Mouse (Mus musculus) left cerebral cortex, adult 2 months (tissue): ENCODE measurements around the gene Fto. TPM values are rescaled to one million over a fixed set of nuclear protein-coding genes. Genes with fewer than 3 reads are reported as not detected.

Experiments used
- DNase-seq, 2 experiments: peaks; one replicate each; pipeline ENCODE4 v3.0.0; 2021 to 2022; ENCODE audit warnings: low spot score in 2 of 2, mixed read lengths in 1 of 2; ENCODE audit errors: extremely low spot score in 1 of 2
- H3K27ac ChIP-seq: fragments of 200-600 bp; 2 replicates; pipeline ENCODE4 v1.8.1; 2022
- H3K4me3 ChIP-seq: fragments of 200-600 bp; 2 replicates; pipeline ENCODE4 v1.8.1; 2022
- CTCF ChIP-seq: fragments of 200-600 bp; IDR thresholded peaks from 2 replicates; pipeline ENCODE4 v1.8.1; 2022; ENCODE audit warnings: antibody characterized with exemption, mild to moderate bottlenecking, moderate library complexity
- intact Hi-C: fragments of 180-260 bp; cut with DNase I; formaldehyde crosslinking; loops from one replicate; pipeline ENCODE4 v1.15.1; 2025
- total RNA-seq, 2 experiments: library from RNA; stranded (reverse); gene quantifications; 2 replicates each; pipeline ENCODE4 v1.2.3; 2021

The Fto gene
- total RNA-seq, 2 experiments from 2014 or later, result 152 to 155 TPM

DNA sequence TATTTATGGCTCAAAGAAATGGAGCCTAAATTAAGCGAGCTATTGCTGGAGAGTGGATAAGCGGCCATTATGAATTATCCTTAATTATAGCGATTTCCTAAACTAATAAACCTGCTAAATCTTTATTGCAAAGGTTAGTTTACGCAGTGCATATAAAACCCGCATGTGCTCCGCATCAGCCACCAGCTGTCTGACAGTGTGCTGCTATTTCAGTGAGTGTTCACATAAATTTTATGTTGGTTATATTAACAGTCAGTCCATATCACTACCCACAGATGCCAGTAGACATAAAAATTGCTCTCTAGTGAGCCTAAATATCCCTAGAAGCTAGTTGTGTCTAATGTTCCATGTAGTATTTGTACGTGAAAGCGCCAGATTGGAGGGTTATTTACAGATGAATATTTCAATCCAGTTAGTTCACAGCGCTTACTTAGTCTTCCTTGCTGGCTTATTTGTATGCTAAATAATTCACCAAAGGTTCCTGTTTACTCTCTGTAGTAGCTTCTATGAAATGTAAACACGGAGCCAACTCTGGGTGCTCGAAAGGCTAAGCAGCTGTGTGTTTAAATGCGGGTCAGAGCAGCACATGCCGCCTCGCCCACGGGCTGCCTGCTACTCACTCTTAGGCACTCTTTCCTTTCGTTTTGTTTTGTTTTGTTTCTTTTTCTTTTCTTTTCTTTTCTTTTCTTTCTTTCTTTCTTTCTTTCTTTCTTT is 317.2 kb downstream of the Fto start:
- no peak for DNase-seq
- intact Hi-C loops, result no loop called here
- Histone ChIP-seq H3K4me3 (no peak overlapping the region; the same call in 1 of the 2 replicates), H3K27ac (no peak overlapping the region)
- no peak for TF ChIP-seq CTCF

DNA sequence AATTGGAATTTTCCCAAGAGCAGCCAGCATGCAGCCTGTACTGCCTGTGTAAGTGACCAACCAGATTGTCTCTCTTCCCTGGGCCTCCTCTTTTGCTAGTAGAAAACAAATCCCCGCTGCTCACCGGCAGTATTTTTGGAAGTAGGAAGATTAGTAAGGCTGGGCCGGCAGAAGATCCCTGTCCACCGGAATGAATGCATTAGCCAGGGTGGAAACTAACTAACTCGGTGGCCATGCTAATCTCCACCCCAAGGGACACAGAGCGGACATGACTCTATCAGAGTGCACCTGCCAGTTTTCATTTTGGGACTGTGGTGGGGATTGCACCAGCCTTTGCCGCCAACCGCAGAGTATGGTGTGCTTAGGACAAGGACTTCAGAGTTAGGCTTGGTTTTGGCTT is 319.1 kb downstream of the Fto start:
- intact Hi-C loops, result no loop called here
- DNase-seq, result no peak
- no peak for TF ChIP-seq CTCF
- Histone ChIP-seq H3K4me3 (no peak overlapping the region), H3K27ac (no peak overlapping the region)

DNA sequence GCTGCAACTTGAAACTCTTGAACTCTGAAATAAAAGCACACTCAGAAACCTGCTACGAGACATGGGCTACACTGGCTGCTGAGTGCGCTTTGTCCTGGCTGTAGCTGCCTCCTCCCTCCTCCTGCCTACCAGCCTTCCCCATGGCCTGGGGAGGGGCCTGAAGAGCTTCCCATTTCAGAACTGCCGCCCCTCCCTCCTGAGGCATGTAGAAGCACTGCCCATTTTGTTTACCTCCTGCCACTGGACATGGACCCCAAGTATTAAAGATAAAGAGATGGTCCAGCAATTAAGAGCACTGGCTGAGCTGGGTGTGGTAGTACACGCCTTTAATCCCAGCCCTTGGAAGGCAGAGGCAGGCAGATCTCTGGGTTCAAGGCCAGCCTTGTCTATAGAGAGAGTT is 322.1 kb downstream of the Fto start:
- no peak for TF ChIP-seq CTCF
- no peak for DNase-seq
- no peak overlapping the region for H3K4me3 ChIP-seq
- intact Hi-C loops, result no loop called here
- H3K27ac ChIP-seq, result no peak overlapping the region

DNA sequence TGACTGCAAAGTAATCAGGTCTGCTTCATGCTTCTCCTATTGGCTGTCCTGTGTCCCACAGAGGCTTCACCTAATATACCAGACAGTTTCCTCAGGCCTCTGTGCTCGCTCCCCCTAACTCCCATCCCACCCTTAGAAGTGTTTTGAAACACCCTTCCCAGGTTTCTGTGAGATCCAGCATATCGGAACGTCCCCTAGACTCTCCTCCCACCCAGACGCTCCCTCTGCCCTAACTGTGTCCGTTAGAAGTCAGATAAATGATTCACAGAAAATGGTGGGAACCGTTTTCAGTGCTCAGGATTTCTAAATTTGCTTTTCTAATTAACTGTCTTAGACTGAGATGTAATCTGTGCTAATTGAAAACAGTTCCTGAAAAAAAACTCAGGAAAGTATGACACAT is 323.6 kb downstream of the Fto start:
- H3K27ac ChIP-seq, result no peak overlapping the region
- no peak overlapping the region for H3K4me3 ChIP-seq
- intact Hi-C loops, result no loop called here
- no peak for TF ChIP-seq CTCF
- no peak for DNase-seq

DNA sequence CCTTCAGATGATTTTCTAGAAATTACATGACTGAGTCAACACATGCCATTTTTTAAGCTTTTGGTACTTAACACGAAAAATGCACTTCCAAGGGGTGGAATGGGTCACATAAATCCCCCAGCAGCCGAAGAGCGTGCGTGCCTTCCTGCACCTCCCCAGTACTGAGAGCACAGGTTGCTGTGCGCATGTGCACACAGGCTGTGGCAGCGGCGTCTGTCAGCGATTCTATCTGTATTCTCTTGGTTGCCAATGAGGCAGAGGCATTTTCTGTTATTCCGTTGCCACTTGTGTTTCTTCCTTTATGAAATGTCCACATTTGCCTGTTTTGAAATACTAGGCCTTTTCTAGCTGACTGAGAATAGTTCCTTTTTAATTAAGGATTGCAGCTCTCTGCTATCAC is 324.4 kb downstream of the Fto start:
- Histone ChIP-seq H3K4me3 (peak overlapping the region; percentile 26), H3K27ac (no peak overlapping the region)
- no peak for DNase-seq
- intact Hi-C loops, result no loop called here
- TF ChIP-seq CTCF, result no peak

DNA sequence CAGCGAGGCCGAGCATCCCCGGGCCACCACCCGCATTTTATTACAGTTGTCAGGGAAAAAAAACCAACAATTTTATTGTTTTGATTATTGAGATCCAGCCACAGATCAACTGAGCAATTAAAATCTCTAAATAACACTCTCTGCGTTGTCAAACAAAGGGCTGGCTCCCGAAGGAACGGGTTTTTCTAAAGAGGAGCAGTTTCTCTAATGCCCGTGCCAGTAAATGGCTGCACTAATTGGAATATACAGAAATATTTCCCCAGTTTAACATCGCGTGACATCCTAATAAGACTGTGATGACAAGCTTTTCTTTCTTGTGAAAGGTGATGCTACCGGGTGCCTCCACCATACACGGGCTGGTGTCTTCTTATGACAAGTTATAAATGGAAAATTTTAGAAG is 324.9 kb downstream of the Fto start:
- no peak overlapping the region for H3K4me3 ChIP-seq
- intact Hi-C loops, result no loop called here
- no peak for TF ChIP-seq CTCF
- no peak overlapping the region for H3K27ac ChIP-seq
- DNase-seq, result no peak

DNA sequence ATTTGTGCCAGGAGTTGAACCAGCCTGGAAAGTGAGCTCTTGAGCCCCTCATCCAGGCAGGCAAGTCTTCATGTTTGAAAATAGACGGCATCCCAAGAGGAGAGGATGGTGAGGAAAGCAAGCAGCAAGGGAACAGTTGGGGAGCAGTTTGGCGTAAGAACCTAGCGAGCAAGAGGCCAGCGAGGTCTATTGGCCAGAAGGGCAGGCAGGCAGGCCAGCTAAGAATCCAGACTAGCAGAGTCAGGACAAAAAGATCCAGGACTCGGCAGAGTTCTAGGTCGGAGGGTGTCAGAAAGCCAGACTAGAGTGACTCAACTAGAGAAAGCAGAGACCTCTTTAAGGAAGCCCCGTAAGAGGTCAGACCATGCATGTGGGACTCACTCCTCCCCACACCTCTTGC is 327.1 kb downstream of the Fto start:
- Histone ChIP-seq H3K4me3 (no peak overlapping the region), H3K27ac (no peak overlapping the region)
- no peak for DNase-seq
- intact Hi-C loops, result no loop called here
- no peak for TF ChIP-seq CTCF

DNA sequence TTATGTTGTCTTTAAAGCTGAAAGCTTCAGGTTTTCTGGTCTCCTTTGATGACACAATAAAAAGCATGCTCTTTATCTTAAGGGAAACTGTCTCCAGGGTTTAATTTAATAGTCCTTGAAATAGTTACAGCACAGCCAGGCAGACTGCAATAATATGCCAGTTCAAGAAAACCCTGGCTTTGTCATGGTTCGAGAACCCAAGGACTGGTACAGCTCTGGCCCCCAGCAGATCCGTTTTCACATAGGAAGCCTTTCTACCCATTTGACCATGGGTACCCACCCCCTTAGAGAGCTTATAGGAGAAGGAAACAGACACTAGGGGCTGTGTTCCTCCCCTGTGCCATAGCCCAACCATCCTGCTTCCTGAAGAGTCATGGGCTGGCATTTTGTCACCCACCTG is 332.2 kb downstream of the Fto start:
- intact Hi-C loops, result no loop called here
- no peak overlapping the region for H3K4me3 ChIP-seq
- no peak overlapping the region for H3K27ac ChIP-seq
- no peak for DNase-seq
- TF ChIP-seq CTCF, result no peak

DNA sequence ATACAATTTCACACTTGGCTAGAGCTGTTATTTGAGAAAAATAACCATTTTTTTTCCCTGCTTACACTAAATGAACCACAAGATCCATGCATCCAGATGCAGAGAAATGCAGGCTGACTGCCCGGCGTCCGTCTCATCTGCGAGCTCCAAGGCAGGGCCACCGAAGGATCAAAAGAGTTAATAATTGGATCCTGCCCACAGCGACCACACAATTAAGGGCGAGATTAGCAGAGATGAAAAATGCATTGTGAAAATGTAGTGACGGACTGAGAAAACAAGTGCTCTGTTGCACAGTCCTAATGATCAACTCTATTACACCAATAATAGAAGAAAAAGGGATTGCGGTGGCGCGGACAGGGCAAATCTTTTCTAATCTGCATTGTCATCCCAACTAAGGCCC is 334.6 kb downstream of the Fto start:
- DNase-seq, result no peak
- TF ChIP-seq CTCF, result no peak
- intact Hi-C loops, result no loop called here
- H3K4me3 ChIP-seq, result no peak overlapping the region
- H3K27ac ChIP-seq, result no peak overlapping the region

DNA sequence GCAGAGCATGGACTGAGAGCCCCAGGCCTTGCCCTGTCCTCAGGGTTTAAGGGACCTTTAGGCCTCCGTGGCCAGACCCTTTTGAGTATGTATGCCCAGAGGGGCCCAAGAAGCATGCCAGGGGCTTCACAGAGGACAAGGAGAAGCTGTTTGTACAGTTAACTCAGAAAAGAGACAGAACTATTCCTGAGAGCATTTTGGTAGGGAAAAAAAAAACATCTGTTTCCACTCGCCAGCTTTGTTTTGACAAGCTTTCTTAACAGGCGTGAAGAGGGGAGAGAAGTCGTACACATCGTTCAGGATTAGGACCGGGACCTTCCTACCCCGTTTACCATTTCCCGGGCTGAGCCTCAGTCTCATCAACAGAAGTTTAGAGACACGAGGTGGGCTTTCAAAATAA is 335.5 kb downstream of the Fto start:
- DNase-seq, result no peak
- H3K4me3 ChIP-seq, result no peak overlapping the region
- TF ChIP-seq CTCF, result no peak
- no peak overlapping the region for H3K27ac ChIP-seq
- intact Hi-C loops, result no loop called here

DNA sequence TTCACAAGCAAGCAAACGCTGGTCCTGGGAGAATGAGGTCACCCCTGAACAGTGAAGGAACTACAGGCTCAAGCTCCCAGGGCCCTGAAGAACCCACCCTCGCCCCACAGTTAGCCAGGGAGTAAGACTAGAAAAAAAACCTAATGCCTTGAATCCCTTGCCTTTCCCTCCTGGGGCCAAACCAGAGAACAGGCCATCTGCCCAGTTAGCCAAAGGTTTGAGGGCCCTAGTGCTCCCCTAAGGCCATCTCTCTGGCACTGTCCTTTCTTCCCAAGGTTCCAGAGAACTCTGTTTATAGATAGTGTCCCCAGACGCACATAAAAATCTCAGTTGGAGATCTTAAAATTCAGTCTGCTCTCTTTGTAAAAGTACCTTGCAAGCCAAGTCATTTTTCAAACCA is 340.2 kb downstream of the Fto start:
- TF ChIP-seq CTCF, result no peak
- Histone ChIP-seq H3K4me3 (no peak overlapping the region), H3K27ac (no peak overlapping the region)
- intact Hi-C loops, result no loop called here
- no peak for DNase-seq

DNA sequence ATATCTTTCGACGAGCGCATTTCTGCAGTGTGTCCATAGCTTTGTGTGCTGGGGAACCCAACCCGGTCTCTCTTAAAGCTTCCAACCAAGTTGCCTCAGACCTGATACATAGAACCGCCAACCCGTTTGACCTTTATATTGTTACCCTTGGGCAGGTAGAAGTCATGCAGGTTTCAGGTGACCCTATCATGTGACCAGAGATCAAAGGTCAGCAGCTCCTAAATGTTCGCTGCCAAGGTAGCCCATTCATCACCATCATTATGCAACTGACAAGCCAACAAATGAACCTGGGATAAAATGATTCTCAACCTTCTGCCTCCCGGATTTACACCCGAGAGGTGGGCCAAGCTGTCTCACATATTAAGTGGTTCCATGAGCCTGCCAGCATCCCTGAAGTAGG is 344.1 kb downstream of the Fto start:
- H3K27ac ChIP-seq, result no peak overlapping the region
- TF ChIP-seq CTCF, result no peak
- intact Hi-C loops, result no loop called here
- no peak overlapping the region for H3K4me3 ChIP-seq
- no peak for DNase-seq

DNA sequence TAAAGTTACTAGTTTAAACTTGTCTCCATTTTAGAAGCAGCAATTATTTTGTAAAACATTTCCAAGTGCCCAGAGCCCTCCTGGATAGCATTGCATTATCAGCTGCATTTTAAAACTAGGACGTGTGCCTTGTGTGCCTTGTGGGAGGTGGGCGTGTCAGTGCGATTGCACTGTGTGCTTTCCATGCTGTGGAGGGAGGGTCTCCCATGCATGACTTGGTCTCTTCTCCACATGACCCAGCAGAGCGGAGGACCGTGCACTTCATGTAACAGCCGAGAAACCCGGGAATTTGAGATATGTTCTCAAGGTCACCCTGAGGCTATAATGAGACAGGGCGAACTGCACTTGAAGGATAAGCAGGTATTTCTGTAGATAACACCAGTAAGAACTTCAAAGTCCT is 347.6 kb downstream of the Fto start:
- intact Hi-C loops, result no loop called here
- H3K4me3 ChIP-seq, result no peak overlapping the region

More for the DNA sequence above, 347.6 kb downstream of the Fto start:
- no peak for DNase-seq
- H3K27ac ChIP-seq, result no peak overlapping the region
- no peak for TF ChIP-seq CTCF
